Mouse (Mus musculus): ENCODE measurements at regions not wholly inside any gene's neighbourhood (a gene's known extent, or its start where the extent isn't known, plus 50 kb on each side); places are given as distances from the start of the nearest gene placed in this dataset.

GRCm38 (mm10) chr13:3708896-3709631, 75.2 kb downstream of the Asb13 start:
- TF ChIP-seq POLR2A (IDR thresholded peaks at IDR 0.05; ENCODE audit: borderline replicate concordance, extremely low read depth, insufficient read depth, insufficient read length, poor library complexity, severe bottlenecking): no peak
- TF ChIP-seq CTCF (IDR thresholded peaks at IDR 0.05; ENCODE audit: borderline replicate concordance, extremely low read depth, insufficient read depth, insufficient read length): no peak
- DNase-seq (ENCODE audit: low read depth): no peak
